Mouse (Mus musculus): Measurements from ENCODE around the gene Trim28.

GRCm38 (mm10) chr7:13009143-13010004 lies 10.5 kb downstream of the Trim28 start:
- TF ChIP-seq GATA1 (IDR thresholded peaks at IDR 0.05; ENCODE audit: low read length) (no peak), TAL1 (IDR thresholded peaks at IDR 0.05; ENCODE audit: low read length) (no peak)
